Mouse (Mus musculus) fibroblast of lung, adult 2 months (primary cell): ENCODE data around the gene Arhgef26.

Experiments used
- DNase-seq: peaks from one replicate; pipeline ENCODE4 v3.0.0-alpha.2; 2011; ENCODE audit warnings: low read depth

Arhgef26 gene

DNA sequence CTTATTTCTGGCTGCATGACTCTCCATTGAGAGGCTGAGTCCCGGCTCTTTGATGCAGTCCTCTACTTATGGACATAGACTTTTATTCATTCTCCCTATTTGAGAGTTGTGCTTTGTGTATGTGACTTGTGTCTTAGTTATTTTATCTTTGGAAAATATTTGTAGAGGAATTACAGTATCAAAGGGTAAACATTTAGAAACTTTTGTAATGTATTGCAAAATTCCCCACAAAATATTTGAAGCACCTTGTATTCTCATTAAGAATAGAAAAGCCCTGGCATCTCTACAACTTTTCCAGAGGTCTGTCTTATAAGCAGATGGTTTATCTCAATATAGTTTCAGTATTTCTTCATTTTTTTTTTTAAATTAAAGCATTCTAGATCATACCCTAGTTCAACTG, 44.7 kb downstream of the Arhgef26 start:
- DNase-seq = no peak

DNA sequence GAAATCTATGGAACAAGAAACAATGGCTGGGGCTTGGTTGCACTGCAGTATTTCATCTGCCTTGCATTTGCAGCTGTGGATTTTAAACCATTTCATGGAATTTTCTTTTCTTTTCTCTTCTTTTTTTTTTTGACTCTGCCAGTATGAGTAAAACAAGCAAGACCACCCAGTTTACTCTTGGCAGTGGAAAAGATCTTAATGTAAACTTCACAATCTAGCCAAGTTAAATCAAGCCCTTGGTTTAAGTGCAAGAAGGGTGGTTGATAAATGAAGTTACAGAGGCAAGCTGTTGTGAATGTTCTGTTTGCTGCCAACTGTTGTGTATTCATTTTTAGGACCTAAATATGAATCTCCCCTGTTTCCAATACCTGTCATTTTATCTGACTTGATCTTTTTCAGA, 54.5 kb downstream of the Arhgef26 start:
- no peak for DNase-seq

DNA sequence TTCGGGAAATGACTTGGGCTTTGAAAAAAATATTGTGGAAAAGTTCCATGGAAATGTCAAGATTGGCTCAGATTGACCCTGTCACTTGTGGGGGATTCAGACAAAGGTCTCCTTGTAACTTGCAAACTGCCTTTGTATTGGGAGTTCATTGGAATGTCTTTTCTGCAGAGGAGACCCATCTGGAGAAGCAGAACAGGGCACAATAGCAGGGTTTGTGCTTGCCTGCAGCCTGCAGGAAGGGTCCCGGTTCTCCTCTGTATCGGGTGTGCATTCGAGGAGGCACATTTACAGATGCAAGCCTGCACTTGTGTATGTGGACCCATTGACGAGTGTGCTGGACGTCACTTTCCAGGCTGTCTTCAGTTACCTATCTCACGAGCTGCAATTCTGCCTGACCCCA, 56.1 kb downstream of the Arhgef26 start:
- no peak for DNase-seq

DNA sequence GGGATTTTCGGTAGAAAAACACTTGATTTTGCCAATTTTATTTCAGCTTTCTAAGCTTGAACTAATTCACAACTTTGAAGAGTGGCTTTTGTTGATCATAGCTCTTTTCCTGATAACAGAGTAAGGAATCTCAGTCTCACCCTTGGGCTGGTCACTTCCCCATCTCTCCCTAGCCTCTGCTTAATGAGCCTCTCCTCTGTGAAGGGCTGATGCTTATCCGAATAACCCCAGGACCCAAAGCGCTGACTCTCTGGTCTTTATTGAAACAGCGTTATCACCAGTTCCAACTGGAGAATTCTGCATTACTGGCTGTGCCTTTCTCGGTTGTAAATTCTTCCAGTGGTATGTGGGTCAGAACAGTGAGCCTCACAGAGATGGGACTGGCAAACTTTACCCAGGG, 57.2 kb downstream of the Arhgef26 start:
- DNase-seq = no peak

DNA sequence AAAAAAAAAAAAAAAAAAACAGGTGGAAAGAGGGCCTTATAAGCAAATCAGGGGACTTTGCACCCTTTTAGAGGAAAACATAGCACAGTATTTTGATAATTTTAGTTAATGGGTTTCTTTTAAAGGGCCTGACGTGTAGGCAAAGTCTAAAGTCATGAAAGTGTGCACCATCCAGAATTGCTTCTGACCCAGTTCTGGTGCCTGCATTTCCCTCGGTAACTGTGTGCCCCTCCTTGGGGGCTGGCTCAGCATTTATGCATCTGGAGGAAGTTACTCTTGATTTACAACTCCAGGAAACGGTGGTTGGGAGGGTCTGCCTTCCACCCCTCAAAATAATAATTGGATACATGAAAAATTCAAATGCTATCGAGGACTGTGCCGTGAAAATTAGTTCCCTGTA, 58.0 kb downstream of the Arhgef26 start:
- DNase-seq = no peak

DNA sequence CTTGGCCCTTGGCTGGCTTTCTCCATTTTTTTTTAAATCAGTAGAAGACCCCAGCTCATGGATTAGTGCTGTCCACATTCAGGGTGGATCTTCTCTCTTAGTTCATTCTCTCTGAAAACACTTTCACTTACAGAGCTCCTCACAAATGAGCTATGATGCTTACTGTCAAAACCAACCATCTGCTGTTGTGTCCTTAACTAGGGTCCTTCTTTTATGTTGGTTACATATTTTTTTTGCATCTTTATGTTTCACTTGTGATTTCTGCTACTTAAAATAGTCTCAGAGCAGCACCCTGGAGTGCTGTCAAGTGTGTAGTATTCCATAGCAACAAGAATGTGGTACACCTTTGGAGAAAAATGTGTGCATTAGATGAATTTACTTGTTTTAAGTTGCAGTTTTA, 60.0 kb downstream of the Arhgef26 start:
- DNase-seq = no peak

DNA sequence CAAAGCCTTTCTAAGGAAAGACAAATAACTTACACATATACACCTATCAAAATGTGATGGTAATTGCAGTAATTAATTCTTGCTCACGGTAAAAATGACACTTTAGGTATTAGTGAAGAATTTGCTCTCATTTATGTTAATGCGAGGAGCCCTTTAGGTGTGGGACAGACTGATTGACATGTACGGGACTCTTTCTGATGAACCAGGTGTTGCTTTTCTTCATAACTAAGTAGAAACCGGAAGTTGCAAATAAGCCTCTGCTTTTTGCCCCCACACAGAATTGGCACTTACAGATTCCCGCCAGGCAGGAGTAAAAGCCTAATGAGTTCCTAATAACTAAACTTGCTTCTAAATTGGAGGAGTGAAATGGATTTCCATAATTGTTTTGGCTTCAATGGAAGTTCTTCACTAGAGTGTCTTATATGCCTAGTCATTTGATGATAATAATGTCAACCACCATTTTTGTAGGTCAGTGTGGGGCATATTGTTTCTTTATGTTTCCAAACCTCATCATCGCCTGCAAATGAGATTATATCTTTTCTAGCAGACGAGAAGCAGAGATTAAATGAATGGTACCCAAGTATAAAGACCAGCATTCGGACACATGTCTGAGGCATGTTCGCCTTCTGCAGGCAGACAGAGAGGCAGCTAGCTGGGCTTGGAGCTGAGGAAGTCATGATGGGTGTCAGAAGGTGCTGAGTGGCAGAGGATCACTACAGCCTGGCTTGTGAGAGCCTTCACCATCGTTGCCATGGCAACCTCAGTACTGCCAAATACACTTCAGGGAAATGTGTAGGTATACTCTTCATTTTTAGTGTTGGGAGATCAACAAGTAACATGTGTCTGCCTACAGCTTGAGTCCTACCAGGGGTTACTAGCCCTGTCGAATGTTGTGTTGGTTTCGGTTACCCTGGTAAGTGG, 61.9 kb downstream of the Arhgef26 start:
- DNase-seq = no peak

DNA sequence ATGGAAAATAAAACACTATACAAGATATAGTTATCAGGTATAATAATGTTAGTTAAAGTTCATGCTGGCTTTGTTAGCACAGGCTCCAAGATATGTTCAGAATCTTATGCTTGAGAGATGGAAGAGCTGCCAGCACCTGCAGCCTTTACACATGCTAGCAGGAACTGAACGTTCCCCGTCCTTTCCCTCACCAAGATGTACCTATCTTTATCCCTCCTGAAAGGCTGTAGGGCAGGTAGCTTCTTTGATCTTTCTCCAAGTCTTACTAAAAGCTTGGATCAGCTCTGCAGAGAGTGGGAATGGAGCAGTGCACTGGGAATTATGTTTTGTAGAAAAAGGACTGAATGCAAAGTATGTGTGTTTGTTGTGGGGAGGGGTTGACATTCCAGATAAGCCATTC, 64.3 kb downstream of the Arhgef26 start:
- DNase-seq = no peak

DNA sequence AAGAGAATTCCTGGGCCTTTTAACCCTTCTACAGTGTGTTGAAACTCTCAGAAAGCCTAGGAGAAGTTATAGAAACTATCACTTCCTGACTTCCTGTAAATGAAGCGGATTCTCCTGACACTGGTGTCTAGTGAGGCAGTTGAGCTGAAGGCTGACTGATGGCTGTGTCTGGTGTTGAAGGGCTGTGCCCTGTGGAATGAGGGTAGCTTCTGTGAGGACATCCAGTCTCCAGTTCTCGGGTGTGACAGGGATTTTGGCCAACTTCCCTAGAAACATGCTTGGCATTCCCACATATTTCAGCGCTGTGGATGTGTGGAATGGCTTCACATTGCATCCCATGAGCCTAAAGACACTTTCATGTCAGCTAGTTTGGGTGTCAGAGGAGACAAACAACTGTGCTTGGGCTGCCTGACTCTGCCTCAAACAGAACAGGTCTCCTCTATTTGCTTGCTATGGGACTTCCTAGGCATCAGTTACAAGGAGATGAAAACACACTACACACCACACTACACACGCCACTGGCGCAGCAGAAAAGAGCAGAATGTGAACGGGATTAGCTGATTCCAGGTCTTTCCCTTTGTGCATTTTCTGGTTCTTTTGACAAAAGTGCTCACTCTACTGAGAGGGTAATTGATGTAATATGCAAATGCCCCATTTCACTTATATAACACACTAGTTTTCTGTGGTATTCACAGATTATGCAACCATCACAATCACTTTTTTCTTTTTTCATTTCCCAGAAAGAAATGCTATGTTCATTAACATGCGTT, 66.5 kb downstream of the Arhgef26 start:
- DNase-seq = no peak

DNA sequence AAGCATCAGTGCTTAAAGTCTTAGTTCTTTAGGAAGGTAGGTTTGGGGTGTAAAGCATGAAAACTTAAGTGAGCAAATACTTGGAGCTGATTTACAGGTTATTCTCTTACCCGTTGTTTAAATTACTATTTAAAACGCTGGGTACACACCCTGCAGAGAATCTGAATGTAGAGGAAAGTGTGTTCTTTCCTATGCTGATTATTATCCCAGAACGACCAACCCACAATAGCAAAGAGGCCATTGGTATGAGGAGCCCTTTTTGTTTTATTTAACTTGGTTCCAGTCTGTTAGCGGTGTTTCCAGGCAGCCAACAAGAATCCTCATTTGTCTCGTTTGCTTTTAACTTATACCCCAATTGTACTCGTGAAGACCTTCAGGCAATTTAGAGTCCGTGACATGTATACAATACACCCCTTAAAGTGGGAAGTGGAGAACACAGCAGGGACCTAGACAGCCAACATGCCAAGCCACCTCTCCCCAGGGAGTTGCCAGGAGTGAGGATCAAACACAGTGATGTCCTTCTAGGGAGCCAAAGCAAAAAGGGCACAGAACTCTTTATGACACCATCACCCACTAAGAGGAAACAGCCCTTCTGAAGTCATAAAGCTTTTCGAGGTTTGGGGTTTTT, 71.5 kb downstream of the Arhgef26 start:
- DNase-seq = no peak

DNA sequence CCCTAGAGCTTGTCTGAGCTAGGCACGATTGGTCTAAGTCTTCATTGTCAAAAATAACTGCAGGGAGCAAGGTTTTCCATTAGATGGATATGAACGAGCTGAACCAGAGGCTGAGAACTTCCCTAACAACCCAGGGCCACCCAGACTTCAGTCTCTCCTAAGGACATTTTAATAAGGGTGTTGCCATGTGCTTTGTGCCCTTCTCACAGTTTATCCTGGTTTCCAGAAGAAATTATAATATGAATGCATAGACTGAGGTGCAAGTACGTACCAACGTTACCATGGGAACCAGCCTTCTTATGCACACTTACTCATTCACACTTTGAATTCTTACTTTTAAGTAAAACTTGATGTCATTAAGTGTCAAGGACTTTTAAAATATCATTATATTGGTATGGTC, 72.3 kb downstream of the Arhgef26 start:
- DNase-seq = no peak

DNA sequence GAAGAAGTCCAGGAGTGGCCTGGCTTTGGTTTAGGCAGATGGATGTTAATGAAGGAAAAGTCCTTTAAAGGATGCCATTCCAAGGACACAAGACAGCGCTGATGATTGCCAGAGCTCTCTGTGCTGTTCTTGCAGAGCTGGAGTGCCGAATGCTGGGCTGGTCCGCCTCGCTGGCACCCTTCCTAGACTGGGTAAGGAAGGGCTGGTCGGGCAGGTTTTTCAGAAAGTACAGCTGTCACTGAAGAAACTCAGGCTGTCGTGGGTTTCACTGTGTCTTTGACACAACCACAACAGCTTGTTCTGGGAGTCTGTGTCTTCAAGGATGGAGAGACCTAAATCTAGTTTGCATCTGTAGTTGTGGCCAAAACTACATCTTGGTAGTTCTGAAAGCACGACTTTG, 74.6 kb downstream of the Arhgef26 start:
- no peak for DNase-seq

DNA sequence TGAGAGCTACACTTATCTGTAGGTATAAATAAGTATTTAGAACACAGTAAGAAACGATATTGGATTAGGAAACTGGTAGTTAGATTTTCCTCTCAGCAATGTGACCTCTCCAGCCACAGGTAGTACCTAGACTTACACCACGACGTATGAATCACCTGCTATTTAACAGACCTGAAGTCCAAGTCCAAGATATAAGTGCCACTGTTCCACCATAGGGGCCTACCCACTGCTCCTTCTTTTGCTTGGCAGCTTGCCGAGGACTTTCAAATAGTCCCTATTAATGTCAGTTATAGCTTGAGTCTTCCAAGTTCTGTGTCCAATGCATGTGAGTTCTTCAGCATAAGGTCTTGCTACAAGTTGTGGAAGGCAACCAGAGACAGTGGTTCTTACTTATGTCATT, 76.8 kb downstream of the Arhgef26 start:
- DNase-seq = no peak

DNA sequence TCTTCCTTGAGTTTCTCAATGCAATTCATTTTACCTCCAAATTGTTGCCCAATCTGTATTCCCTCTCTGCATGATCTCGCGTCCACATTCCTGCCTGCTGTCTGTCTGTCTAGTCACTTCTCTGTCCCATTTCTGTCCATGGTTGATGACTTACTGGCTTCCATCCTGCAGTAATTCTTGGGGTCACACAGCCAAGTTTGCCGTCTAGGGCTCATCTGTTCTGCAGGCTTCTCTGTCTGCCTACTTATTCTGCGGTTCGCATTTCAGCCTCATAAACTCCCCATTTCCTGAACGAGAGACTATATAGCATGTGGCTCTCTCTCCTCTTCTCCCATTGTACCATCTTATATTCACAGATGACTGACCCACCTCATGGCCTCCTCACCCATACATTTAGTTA, 79.3 kb downstream of the Arhgef26 start:
- no peak for DNase-seq

DNA sequence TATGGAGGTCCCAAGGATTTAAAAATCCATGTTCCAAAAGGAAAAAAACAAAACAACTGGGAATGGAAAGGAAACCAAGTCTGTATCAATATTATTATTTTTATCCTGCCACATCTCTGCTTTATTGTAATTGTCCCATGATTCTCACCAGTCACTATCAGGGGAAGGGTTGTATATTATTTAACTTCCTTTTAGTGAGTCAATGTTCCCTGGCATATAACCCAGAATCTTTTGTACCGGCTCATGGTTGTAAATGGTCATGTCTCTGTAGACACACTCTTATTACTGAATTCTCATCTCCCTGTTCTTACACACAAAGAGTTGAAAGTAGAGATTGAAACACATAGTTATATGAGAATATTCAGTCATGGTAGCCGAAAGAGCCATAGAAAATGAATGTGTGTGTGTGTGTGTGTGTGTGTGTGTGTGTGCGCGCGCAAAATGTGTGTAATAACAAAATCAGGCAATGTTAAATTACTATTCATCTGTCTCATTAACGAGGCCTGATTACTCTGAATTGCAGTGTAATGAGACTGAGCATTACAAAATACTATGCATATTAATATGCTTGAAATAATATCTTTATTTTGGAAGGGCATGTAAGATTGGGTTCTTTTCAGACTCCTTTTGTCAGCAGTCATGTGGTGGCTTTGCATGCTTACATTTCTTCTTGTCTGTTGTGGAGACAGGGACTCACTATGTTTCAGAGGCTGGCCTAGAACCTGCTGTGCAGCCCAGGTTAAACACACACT, 80.4 kb downstream of the Arhgef26 start:
- DNase-seq = no peak

DNA sequence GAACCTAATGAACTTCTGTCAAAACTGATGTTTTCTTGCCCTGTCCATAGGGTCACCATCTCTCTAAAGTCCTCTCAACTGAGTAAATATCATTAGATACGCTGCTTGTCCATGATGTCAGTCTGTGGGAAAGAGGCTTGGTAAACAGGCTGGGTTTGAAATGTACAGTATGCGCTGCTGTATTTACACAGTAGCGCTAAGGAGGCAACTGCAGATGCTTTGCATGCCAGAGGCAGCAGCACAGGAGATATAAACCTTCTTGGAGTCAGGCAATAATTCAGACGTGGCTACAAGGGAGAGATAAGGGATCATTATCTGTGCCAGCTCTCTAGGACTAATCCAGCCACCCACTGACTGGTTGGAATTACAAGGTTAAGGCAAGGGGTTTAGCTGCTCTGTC, 95.5 kb downstream of the Arhgef26 start:
- DNase-seq = no peak

DNA sequence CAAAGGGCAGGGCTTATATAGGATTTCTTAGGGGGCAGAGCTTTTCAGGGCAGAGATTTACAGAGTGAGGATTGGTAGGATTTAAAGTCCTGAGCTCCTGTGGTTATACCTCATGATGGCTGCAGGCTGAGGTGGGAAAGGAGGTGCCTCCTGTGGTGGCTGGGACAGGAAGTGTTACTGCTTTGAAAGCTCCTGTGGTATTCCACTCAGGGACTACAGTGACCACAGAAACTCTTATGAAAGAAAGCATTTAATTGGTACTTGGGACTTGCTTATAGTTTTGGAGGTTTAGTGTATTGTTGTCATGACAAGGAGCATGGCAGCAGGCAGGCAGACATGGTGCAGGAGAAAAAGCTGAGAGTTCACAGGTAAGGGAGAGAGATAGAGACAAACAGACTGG, 97.8 kb downstream of the Arhgef26 start:
- DNase-seq = no peak

DNA sequence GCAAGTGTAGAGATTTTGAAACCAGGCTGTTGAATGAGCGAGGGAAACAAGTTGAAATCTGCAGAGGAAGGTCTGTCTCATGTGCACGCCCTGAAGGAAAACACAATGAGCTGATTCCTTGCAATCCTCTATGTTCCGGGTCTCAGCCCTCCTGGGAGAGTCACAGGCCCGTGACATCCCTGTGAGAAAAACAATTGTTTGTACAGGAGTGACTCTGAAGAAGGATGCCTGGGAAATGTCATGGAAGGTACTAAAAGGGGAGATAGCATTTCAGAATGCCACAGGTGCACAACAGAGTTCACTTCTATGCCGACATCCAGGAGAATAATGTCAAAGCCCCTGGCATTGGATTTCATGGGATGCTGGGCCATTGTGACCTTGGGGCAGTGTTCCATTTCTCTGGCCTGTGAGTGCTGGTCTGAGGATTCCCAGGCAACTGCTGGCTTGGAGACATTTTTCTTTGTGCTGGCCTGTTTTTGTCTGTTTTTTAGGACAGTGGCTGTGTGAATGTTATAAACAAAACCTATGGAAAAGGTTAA, 102.4 kb downstream of the Arhgef26 start:
- DNase-seq = no peak

DNA sequence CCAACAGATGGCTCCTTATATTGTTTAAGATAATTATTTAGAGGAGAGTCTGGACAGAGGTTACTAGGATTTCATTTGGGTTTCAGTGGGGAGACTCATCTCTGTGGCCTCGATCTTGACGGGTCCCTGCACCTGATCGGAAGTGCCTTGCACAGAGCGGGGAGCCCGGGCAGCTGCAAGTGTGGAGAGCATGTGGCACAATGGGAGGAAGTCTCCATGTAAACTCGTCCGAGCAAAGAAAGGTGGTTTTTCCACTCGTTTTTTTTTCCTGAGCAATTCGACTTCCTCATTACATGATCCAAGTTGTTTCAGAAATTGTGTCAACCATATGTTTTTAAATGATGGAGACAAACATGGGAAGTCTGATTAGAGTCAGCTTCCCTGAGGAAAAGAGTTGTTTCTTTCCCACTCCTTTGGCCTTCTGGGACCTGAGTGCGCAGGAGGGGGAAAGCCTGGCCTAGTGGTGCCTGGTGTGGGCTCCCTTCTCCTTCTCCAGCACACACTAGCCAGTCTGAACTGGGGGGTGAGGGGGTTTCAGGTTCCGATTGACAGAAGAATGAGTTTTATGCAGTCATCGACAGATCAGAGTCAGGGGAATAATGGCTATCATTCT, 105.5 kb downstream of the Arhgef26 start:
- DNase-seq = no peak

DNA sequence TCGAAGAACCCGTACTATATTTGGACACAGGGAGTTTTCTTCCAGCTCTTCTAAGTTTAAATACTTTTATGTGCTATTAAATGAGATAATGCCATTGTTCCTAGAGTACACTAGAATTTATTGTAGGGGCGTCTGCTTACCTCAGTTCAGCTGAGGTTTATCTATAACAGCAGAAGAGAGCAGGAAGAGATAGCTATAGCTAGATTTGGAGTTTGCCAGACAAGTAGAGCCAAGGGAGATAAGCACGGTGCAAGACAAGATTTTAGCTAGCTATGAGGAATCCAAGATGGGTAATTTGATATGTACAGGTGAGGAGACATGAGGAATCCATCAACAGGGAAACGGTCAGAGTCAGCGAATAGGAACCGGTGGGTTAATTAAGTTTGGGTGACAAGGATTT, 108.1 kb downstream of the Arhgef26 start:
- no peak for DNase-seq

DNA sequence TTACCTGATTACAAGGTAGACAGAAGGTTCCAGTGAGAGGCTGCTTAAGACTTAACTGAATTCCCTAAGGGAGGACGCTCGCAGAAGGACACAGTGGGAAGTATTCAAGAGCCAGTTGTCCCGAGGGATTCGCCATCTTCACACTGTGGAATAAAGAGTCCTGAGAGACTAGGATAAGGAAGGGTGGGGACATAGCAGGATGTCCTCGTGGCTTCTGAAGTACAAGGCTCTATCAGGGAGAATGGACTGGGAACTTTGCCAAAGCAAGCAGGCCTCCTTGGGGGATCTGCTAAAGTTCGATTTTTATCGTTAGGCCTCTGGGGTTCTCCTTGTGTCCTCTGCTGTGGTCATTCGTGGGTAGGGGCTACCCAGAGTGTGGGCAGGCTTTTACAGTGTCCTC, 109.0 kb downstream of the Arhgef26 start:
- DNase-seq = no peak
